Mouse (Mus musculus) MEL (cell line): ENCODE data around the gene Bfar. TPM values are rescaled to one million over a fixed set of nuclear protein-coding genes. Genes with fewer than 3 reads are reported as not detected.

Source experiments
- polyA plus RNA-seq, 2 experiments: library from polyadenylated mRNA; stranded (reverse) in 1 of 2; unstranded in 1 of 2; fragments of >175 nt in 1 of 2; fragments of >200 nt in 1 of 2; gene quantifications; 2 replicates each; pipeline versions ENCODE4 v1.2.1 to v1.2.4; 2012; ENCODE audit warnings: low replicate concordance in 2 of 2, low read depth in 1 of 2; ENCODE audit not compliant: insufficient read length in 2 of 2, insufficient read depth in 1 of 2, missing spikeins in 1 of 2
- total RNA-seq: library from RNA; depleted of rRNA; stranded (reverse); fragments of 300-350 nt; gene quantifications from 2 replicates; pipeline ENCODE4 v1.2.3, GENCODE M21; 2012; rRNA removed

The Bfar gene
- total and polyA plus RNA-seq, 3 experiments, result 20.6 to 21.8 TPM; not detected in 1

Other genes starting within 250 kb of the Bfar start
- gene Parn, start 3.7 kb upstream of the Bfar start, total RNA-seq, result 25.2 and 26.7 TPM in 2 replicates
- 100 to 1,000 TPM in 1 of 2 experiments, 10 to 100 TPM in 1; 38.2 to 160 TPM for gene Parn, start 3.7 kb upstream of the Bfar start, polyA plus RNA-seq
- gene 3110001I22Rik, start 71 bp downstream of the Bfar start, total RNA-seq, result 9.1 and 10.8 TPM in 2 replicates
- gene 3110001I22Rik, start 71 bp downstream of the Bfar start, polyA plus RNA-seq, result 1 to 10 TPM in 1 of 2 experiments, not detected in 1; 8.8 TPM
- gene Pla2g10, start 59.1 kb downstream of the Bfar start, total RNA-seq, result not detected in 2 replicates
- not detected for gene Pla2g10, start 59.1 kb downstream of the Bfar start, polyA plus RNA-seq
- 78.6 and 92.8 TPM in 2 replicates for gene Rrn3, start 108.8 kb downstream of the Bfar start, total RNA-seq
- gene Rrn3, start 108.8 kb downstream of the Bfar start, polyA plus RNA-seq, result 10 to 100 TPM in 1 of 2 experiments, not detected in 1; 60.0 TPM
- 38.3 and 40.4 TPM in 2 replicates for gene Ntan1, start 147.0 kb downstream of the Bfar start, total RNA-seq
- 10 to 100 TPM in 1 of 2 experiments, not detected in 1; 57.4 TPM for gene Ntan1, start 147.0 kb downstream of the Bfar start, polyA plus RNA-seq
- gene Pdxdc1, start 231.3 kb downstream of the Bfar start, total RNA-seq, result 36.0 and 37.4 TPM in 2 replicates
- 10 to 100 TPM in 1 of 2 experiments, not detected in 1; 64.2 TPM for gene Pdxdc1, start 231.3 kb downstream of the Bfar start, polyA plus RNA-seq
- 0.77 and 1.2 TPM in 2 replicates for gene Mpv17l, start 231.3 kb downstream of the Bfar start, total RNA-seq
- gene Mpv17l, start 231.3 kb downstream of the Bfar start, polyA plus RNA-seq, result 1 to 10 TPM in 1 of 2 experiments, not detected in 1; 2.3 TPM